Mouse (Mus musculus): ENCODE data around the gene Uggt2. TPM values are rescaled to one million over a fixed set of nuclear protein-coding genes. Genes with fewer than 3 reads are reported as not detected.

Gene Uggt2
- total RNA-seq, 2 experiments from 2014 or later, result 7.1 to 7.5 TPM

- no peak for TF ChIP-seq CTCF (IDR thresholded peaks at IDR 0.05)
- intact Hi-C loops (cut with DNase I), result no loop called here
These were observed 8.4 kb upstream of the Uggt2 start for GRCm38 (mm10) chr14:119107591-119107990.

GRCm38 (mm10) chr14:119099570-119099891 lies 301 bp upstream of the Uggt2 start:
- DNase-seq, result no peak
- H3K4me3 ChIP-seq, result peak overlapping the region; percentile 93
- peak overlapping the region; percentile 64 for H3K27ac ChIP-seq
- intact Hi-C loops (cut with DNase I), result no loop called here
- TF ChIP-seq CTCF (IDR thresholded peaks at IDR 0.05), result no peak

More at GRCm38 (mm10) chr14:119107591-119107990, 8.4 kb upstream of the Uggt2 start:
- Histone ChIP-seq H3K4me3 (no peak overlapping the region), H3K27ac (no peak overlapping the region)
- DNase-seq, result no peak

- intact Hi-C loops (cut with DNase I), result no loop called here
- DNase-seq, result no peak
- no peak overlapping the region for H3K4me3 ChIP-seq
- H3K27ac ChIP-seq, result no peak overlapping the region
- TF ChIP-seq CTCF (IDR thresholded peaks at IDR 0.05), result no peak
These were observed 37.4 kb downstream of the Uggt2 start for GRCm38 (mm10) chr14:119061811-119062210.

GRCm38 (mm10) chr14:119060682-119061081 lies 38.5 kb downstream of the Uggt2 start:
- intact Hi-C loops (cut with DNase I), result no loop called here
- Histone ChIP-seq H3K4me3 (no peak overlapping the region), H3K27ac (no peak overlapping the region)
- no peak for TF ChIP-seq CTCF (IDR thresholded peaks at IDR 0.05)
- DNase-seq, result no peak

- DNase-seq, result no peak
- Histone ChIP-seq H3K4me3 (no peak overlapping the region), H3K27ac (no peak overlapping the region)
- intact Hi-C loops (cut with DNase I), result no loop called here
- no peak for TF ChIP-seq CTCF (IDR thresholded peaks at IDR 0.05)
These were observed 42.2 kb downstream of the Uggt2 start for GRCm38 (mm10) chr14:119057014-119057413.

GRCm38 (mm10) chr14:119052969-119053368 lies 46.3 kb downstream of the Uggt2 start:
- intact Hi-C loops (cut with DNase I), result no loop called here
- no peak overlapping the region for H3K4me3 ChIP-seq
- TF ChIP-seq CTCF (IDR thresholded peaks at IDR 0.05), result no peak
- no peak for DNase-seq
- H3K27ac ChIP-seq, result no peak overlapping the region

GRCm38 (mm10) chr14:119052361-119052760 lies 46.9 kb downstream of the Uggt2 start:
- no peak overlapping the region for H3K4me3 ChIP-seq
- no peak for DNase-seq
- intact Hi-C loops (cut with DNase I), result no loop called here
- no peak overlapping the region for H3K27ac ChIP-seq
- no peak for TF ChIP-seq CTCF (IDR thresholded peaks at IDR 0.05)

- DNase-seq, result no peak
- no peak for TF ChIP-seq CTCF (IDR thresholded peaks at IDR 0.05)
- Histone ChIP-seq H3K4me3 (no peak overlapping the region), H3K27ac (no peak overlapping the region)
- intact Hi-C loops (cut with DNase I), result loop anchor here (10.0 kb wide), 1 partner anchor 1021 kb away; no protein-coding TSS in a partner anchor
These were observed 55.5 kb downstream of the Uggt2 start for GRCm38 (mm10) chr14:119043765-119044164.

GRCm38 (mm10) chr14:119040253-119040652 lies 59.0 kb downstream of the Uggt2 start:
- intact Hi-C loops (cut with DNase I), result loop anchor here (10.0 kb wide), 1 partner anchor 1025 kb away; no protein-coding TSS in a partner anchor
- TF ChIP-seq CTCF (IDR thresholded peaks at IDR 0.05), result peak; percentile 60

GRCm38 (mm10) chr14:119037755-119038154 lies 61.5 kb downstream of the Uggt2 start:
- intact Hi-C loops (cut with DNase I), result no loop called here
- TF ChIP-seq CTCF (IDR thresholded peaks at IDR 0.05), result no peak
- no peak overlapping the region for H3K27ac ChIP-seq
- DNase-seq, result no peak
- no peak overlapping the region for H3K4me3 ChIP-seq

More at GRCm38 (mm10) chr14:119040253-119040652, 59.0 kb downstream of the Uggt2 start:
- DNase-seq, result peak; percentile 32
- Histone ChIP-seq H3K27ac (no peak overlapping the region), H3K4me3 (no peak overlapping the region)

GRCm38 (mm10) chr14:119037076-119037683 lies 62.0 kb downstream of the Uggt2 start:
- DNase-seq, result no peak
- no peak overlapping the region for H3K27ac ChIP-seq
- TF ChIP-seq CTCF (IDR thresholded peaks at IDR 0.05), result no peak
- intact Hi-C loops (cut with DNase I), result no loop called here
- no peak overlapping the region for H3K4me3 ChIP-seq

GRCm38 (mm10) chr14:119027675-119028253 lies 71.5 kb downstream of the Uggt2 start:
- no peak overlapping the region for H3K4me3 ChIP-seq
- H3K27ac ChIP-seq, result no peak overlapping the region
- no peak for TF ChIP-seq CTCF (IDR thresholded peaks at IDR 0.05)
- intact Hi-C loops (cut with DNase I), result loop anchor here (1.0 to 5.0 kb wide), 3 partner anchors 40 to 210 kb away; no protein-coding TSS in a partner anchor
- no peak for DNase-seq

GRCm38 (mm10) chr14:119027130-119027529 lies 72.1 kb downstream of the Uggt2 start:
- Histone ChIP-seq H3K4me3 (no peak overlapping the region), H3K27ac (no peak overlapping the region)
- peak; percentile 68 for DNase-seq
- intact Hi-C loops (cut with DNase I), result loop anchor here (1.0 to 5.0 kb wide), 3 partner anchors 40 to 210 kb away; no protein-coding TSS in a partner anchor
- TF ChIP-seq CTCF (IDR thresholded peaks at IDR 0.05), result peak; percentile 98; the same call in 1 of the 2 replicates
